Mouse (Mus musculus) midbrain, postnatal 0 days (tissue): ENCODE results near the gene Timp4. TPM values are rescaled to one million over a fixed set of nuclear protein-coding genes. Genes with fewer than 3 reads are reported as not detected.
A peak's percentile ranks its signal among the peaks of the same experiment; 100 is the strongest.

Experiments
- ATAC-seq: fragments of 200-750 bp; cut with Nextera tagmentation; 2 replicates; pipeline ENCODE4 v1.8.0; 2017; ENCODE audit warnings: moderate number of reproducible peaks, mild to moderate bottlenecking, moderate TSS enrichment, moderate library complexity; ENCODE audit not compliant: low FRiP score
- DNase-seq: peaks from one replicate; pipeline ENCODE4 v3.0.0-alpha.2; 2015; ENCODE audit warnings: low spot score
- H3K27ac ChIP-seq: fragments of 300-500 bp; sonication (generic); 2 replicates; pipeline ENCODE4 v1.5.1; 2014; ENCODE audit warnings: low read depth, mild to moderate bottlenecking, low read length, mixed read lengths
- H3K27me3 ChIP-seq: fragments of 300-500 bp; sonication (generic); 2 replicates; pipeline ENCODE4 v1.6.1; 2014; ENCODE audit warnings: low read length, control low read depth, mixed read lengths; ENCODE audit not compliant: insufficient read depth
- H3K36me3 ChIP-seq: fragments of 300-500 bp; sonication (generic); 2 replicates; pipeline ENCODE4 v1.6.1; 2014; ENCODE audit warnings: low read length, control low read depth, mixed read lengths; ENCODE audit not compliant: insufficient read depth
- H3K4me1 ChIP-seq: fragments of 300-500 bp; sonication (generic); 2 replicates; pipeline ENCODE4 v1.6.1; 2014; ENCODE audit warnings: mild to moderate bottlenecking, control low read depth, antibody characterized with exemption, low read length, mixed read lengths; ENCODE audit not compliant: insufficient read depth
- H3K4me2 ChIP-seq: fragments of 300-500 bp; sonication (generic); 2 replicates; pipeline ENCODE4 v1.6.1; 2014; ENCODE audit warnings: low read depth, mild to moderate bottlenecking, low read length, mixed read lengths; ENCODE audit not compliant: poor library complexity, severe bottlenecking
- H3K4me3 ChIP-seq: fragments of 300-500 bp; sonication (generic); 2 replicates; pipeline ENCODE4 v1.5.1; 2014; ENCODE audit warnings: low read depth, mild to moderate bottlenecking, low read length, moderate library complexity
- H3K9ac ChIP-seq: fragments of 300-500 bp; sonication (generic); replicated peaks from 2 replicates; pipeline ENCODE4 v1.6.1; 2014; ENCODE audit warnings: mild to moderate bottlenecking, low read length, moderate library complexity, mixed read lengths; ENCODE audit not compliant: poor library complexity, severe bottlenecking
- H3K9me3 ChIP-seq: fragments of 300-500 bp; sonication (generic); 2 replicates; pipeline ENCODE4 v1.6.1; 2016; ENCODE audit warnings: low read length, control low read depth
- CTCF ChIP-seq: IDR thresholded peaks from 2 replicates; pipeline ENCODE4 v1.5.1; 2016; ENCODE audit warnings: antibody characterized with exemption, mild to moderate bottlenecking
- WGBS: fragments of 180-500 bp; shearing (Covaris S2); extraction: QIAGEN DNeasy Blood & Tissue Kit; methylation state at CpG from one replicate; pipeline ENCODE4 v1.1.7; 2014; 5-methylcytosine and 5-hydroxymethylcytosine counted together
- polyA plus RNA-seq: library from polyadenylated mRNA; unstranded; fragments of >200 nt; fragmentation: Nextera tagmentation; extraction: Ambion mirVana; gene quantifications from 2 replicates; pipeline ENCODE4 v1.2.1, GENCODE M21; 2015
- total RNA-seq: library from RNA; depleted of rRNA; stranded (reverse); fragments of >200 nt; gene quantifications from 2 replicates; pipeline ENCODE4 v1.2.3, GENCODE M21; 2014

Gene Timp4
- total and polyA plus RNA-seq, 2 experiments from 2014 or later = 21.9 to 29.7 TPM

DNA sequence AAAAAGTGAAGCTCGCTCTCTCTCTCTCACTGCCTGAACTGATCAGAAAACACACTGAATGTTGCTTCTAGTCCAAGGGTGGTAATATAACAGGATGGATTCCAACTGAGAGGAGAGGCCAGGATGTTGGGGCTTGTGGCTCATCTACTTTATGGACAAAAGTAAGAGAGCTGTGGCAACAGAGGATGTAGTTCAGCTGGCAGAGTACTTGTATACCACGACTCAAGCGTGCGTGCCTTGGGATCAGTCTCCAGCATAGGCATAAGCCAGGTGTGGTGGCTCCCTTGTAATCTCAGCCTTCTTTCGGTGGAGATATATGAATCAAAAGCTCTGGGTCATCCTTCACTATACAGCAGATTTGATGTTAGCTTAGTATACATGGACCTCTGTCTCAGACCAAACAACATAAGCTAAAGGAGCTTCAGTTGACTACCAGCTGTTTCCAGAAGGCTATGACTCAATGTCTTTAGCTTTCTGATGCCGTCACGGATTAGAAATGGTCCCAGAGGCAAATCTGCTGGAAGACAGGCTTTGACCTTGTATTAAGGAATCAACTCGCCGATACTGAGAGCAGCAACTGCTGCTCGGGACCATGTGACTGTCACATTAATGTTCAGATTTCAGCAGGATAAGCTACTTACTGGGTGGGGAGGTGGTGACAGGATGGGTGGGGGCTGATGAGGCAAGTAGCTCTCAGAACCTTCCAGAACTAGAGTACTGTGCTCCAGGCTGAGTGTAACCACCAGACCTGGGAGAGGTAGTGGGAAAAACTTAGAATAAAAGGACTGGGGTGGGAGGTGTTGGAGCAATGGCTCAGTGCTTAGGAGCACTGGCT is 16.8 kb upstream of the Timp4 start:
- ATAC-seq = no peak
- H3K9me3 ChIP-seq = no peaks in the 10 kb centered on the region
- no peak for DNase-seq
- H3K4me2 ChIP-seq = no peak overlapping the region
- WGBS = 79% methylated on average over 10 of the region's 10 CpGs
- H3K27me3 ChIP-seq = no peaks in the 10 kb centered on the region
- peaks cover 37% of the 10 kb centered on the region for H3K36me3 ChIP-seq
- H3K4me1 ChIP-seq = 0 out of 2 replicates have a peak, but pooled peaks cover 5% of the 10 kb centered on the region
- no peak for TF ChIP-seq CTCF
- H3K27ac ChIP-seq = no peak overlapping the region
- no peak overlapping the region for H3K4me3 ChIP-seq
- H3K9ac ChIP-seq = no peak overlapping the region

DNA sequence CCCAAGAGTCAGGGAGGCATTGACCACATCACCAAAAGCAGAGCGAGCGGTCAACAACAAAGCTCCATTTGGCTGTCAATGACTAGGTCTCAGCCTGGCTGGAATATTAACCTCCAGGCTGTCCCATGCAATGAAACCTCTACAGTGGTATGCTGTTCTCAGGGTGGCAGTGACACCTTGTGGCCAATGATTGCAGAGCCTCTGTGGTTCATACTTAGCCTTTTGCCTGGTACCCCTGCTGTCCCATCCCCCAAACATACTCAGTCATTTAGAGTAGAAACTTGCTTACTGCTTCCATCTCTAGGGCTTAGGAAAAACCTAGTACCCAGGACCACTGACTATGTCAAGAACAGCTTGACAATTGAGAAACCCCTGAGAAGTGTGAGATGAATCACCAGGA is 15.9 kb upstream of the Timp4 start:
- peak; percentile 88 for DNase-seq
- Histone ChIP-seq H3K27me3 (no peaks in the 10 kb centered on the region), H3K4me2 (no peak overlapping the region), H3K4me3 (no peak overlapping the region), H3K9me3 (no peaks in the 10 kb centered on the region), H3K9ac (no peak overlapping the region), H3K27ac (no peak overlapping the region), H3K36me3 (peaks cover 43% of the 10 kb centered on the region), H3K4me1 (0 out of 2 replicates have a peak, but pooled peaks cover 5% of the 10 kb centered on the region)
- ATAC-seq = peak; percentile 72; the same call in 1 of the 2 replicates
- WGBS = 44% methylated on average over 2 of the region's 2 CpGs
- peak; percentile 96 for TF ChIP-seq CTCF

DNA sequence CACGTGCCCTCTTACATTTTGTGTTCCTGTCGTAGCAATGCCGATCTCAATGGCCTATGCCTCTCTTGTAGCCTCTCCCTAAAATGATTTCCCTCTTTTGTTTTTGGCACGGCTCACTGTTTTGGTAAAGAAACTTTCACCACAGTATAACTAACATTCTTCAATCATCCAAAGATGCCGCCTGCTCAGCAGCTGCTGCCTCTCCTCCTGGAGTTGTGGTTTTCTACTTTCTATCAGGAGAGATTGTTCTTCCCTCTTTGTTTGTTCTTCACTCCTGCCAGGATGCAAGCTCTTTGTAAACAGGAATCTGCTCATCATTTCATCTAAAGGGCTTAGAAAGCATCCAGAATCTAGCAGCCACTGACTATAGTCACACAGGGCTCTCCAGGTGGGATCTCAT is 14.8 kb upstream of the Timp4 start:
- Histone ChIP-seq H3K27ac (no peak overlapping the region), H3K27me3 (no peaks in the 10 kb centered on the region), H3K9ac (no peak overlapping the region), H3K36me3 (peaks cover 50% of the 10 kb centered on the region), H3K4me1 (0 out of 2 replicates have a peak, but pooled peaks cover under 1% of the 10 kb centered on the region), H3K4me3 (no peak overlapping the region), H3K4me2 (no peak overlapping the region), H3K9me3 (no peaks in the 10 kb centered on the region)
- 84% methylated on average over 5 of the region's 5 CpGs for whole genome bisulfite sequencing
- TF ChIP-seq CTCF = no peak
- ATAC-seq (no peak), DNase-seq (no peak)

DNA sequence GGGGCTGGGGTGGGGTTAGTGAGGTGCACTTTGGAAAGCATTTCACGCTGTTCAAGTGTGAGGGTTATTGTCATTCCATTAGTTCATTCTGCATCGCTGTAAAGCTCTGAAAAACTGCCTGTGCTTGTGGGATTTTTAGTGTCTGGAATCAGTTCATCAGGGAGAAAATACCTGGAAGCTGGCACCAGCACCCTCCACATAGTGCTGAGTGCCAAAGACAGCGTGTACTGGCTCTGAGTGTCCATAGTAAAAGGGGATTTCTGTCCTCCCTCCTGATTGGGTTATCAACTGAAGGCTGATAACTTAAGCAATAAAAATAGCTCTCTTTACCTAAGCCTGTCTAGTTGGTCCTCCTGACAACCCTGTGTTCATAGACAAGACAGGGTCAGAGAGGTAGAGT is 8.5 kb upstream of the Timp4 start:
- no peak overlapping the region for H3K4me2 ChIP-seq
- ATAC-seq = no peak
- H3K27me3 ChIP-seq = no peaks in the 10 kb centered on the region
- TF ChIP-seq CTCF = no peak
- no peak overlapping the region for H3K9ac ChIP-seq
- WGBS = 89% methylated on average over 3 of the region's 3 CpGs
- peaks cover 24% of the 10 kb centered on the region for H3K36me3 ChIP-seq
- H3K4me3 ChIP-seq = no peak overlapping the region
- H3K9me3 ChIP-seq = no peaks in the 10 kb centered on the region
- DNase-seq = no peak
- H3K27ac ChIP-seq = no peak overlapping the region
- H3K4me1 ChIP-seq = no peaks in the 10 kb centered on the region

DNA sequence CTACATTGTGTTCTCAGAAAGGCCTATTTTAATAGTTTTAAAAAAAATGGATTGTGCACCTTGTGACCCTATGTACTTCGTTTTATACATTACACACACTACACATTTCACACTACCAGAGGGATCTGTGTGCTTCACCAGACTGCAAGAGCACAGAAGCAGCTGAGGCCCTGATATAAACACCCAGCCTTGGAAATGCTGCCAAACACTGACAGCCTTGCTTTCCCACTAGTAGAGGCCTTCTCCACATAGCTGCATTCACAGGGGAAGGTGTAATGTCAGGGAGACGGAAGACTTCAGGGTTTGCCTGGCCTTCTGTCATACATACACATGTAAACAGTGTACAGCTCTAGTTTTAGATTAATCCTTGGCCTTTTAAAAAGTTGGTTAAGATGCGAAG is 3.2 kb upstream of the Timp4 start:
- H3K4me3 ChIP-seq = no peak overlapping the region
- peaks cover 10% of the 10 kb centered on the region; the same call in 1 of the 2 replicates for H3K36me3 ChIP-seq
- H3K4me1 ChIP-seq = no peaks in the 10 kb centered on the region
- no peaks in the 10 kb centered on the region for H3K27me3 ChIP-seq
- no peak overlapping the region for H3K4me2 ChIP-seq
- no peak overlapping the region for H3K27ac ChIP-seq
- H3K9me3 ChIP-seq = no peaks in the 10 kb centered on the region
- no peak for TF ChIP-seq CTCF
- no peak overlapping the region for H3K9ac ChIP-seq
- DNase-seq (no peak), ATAC-seq (no peak)
- WGBS = 86% methylated on average over 3 of the region's 3 CpGs

DNA sequence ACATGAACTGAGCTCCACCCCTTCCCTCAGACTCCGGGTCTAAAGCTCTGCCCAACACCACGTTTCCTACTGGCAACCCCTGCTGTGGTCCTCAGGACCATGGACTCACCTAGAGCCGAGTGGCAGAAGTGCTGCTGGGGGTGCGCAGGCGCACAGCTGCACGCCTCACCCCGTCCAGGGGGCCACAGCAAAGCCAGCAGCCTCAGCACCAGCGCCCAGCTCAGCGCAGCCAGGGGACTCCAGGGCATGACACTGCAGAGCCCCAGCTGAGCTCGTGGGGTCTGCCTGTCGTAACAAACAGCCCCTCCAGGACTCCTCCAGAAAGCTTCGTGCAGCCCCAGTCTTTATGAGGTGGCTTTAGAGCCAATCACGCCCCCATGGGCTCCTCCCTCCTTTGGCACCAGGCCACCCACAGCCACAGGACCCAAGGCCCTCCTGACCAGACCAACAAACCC is 447 bp downstream of the Timp4 start:
- DNase-seq = peak; percentile 72

More for the DNA sequence above, 447 bp downstream of the Timp4 start:
- Histone ChIP-seq H3K27ac (peak overlapping the region; percentile 72), H3K36me3 (peaks cover 29% of the 10 kb centered on the region; the same call in 1 of the 2 replicates), H3K4me3 (peak overlapping the region; percentile 10; the same call in 1 of the 2 replicates), H3K4me2 (peak overlapping the region; percentile 35), H3K9ac (no peak overlapping the region; the same call in 1 of the 2 replicates), H3K27me3 (0 out of 2 replicates have a peak, but pooled peaks cover 5% of the 10 kb centered on the region), H3K4me1 (no peaks in the 10 kb centered on the region), H3K9me3 (no peaks in the 10 kb centered on the region)
- TF ChIP-seq CTCF = no peak
- ATAC-seq = peak; percentile 70
- WGBS = 9% methylated on average over 13 of the region's 13 CpGs
